Mouse (Mus musculus): Measurements from ENCODE around the gene Ifitm6.
A peak's percentile ranks its signal among the peaks of the same experiment; 100 is the strongest.
"Not testable (repeated sequence)": the region's sequence is repeated elsewhere in the genome, so short reads cannot be mapped to it uniquely, and the experiment has no call there.

Gene Ifitm6

DNA sequence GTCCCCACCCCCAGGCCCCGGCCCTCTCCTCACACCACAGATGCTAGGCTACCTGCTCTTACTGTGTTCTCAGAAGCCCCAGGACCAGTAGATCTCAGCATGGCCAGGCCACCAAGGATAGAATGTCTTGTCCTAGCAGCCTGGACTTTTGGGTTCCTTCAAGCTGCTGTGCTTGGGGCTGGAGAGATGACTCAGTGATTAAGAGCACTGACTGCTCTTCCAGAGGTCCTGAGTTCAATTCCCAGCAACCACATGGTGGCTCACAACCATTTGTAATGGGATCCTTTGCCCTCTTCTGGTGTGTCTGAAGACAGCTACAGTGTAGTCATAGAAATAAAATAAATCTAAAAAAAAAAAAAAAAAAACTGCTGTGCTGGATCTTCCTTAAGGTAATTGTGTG lies at the start of gene Ifitm6:
TSS of gene Ifitm6 (minus strand) at position 101 of the 400 bp plus-strand sequence.
- not testable (repeated sequence) for DNase-seq (ENCODE audit: low read depth, low spot score)

GRCm38 (mm10) chr7:141064576-141064975 lies 46.9 kb upstream of the Ifitm6 start:
- DNase-seq (ENCODE audit: low read depth, low spot score) = no peak

DNA sequence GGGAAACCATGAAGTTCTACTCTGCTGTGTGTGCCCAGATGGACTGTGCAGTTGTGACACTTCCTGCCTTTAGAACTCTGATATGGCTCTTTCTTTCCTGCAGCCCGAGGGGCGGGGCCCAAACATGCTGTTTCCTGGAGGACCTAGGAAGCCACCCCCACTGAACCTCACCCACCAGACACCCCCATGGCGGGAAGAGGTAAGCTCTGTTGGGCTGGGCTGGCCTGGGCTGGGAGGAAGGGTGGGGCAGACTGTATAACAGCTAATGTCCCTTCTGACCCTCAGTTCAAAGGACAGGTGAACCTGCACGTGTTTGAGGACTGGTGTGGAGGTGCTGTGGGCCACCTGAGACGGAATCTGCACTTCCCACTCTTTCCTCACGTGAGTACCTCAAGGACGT lies 46.5 kb upstream of the Ifitm6 start:
- no peak for DNase-seq (ENCODE audit: low read depth, low spot score)

GRCm38 (mm10) chr7:141063353-141063752 lies 45.6 kb upstream of the Ifitm6 start:
- DNase-seq (ENCODE audit: low read depth, low spot score) = no peak

GRCm38 (mm10) chr7:141062525-141062924 lies 44.8 kb upstream of the Ifitm6 start:
- DNase-seq (ENCODE audit: low read depth, low spot score) = no peak

GRCm38 (mm10) chr7:141061269-141061692 lies 43.6 kb upstream of the Ifitm6 start:
- DNase-seq (ENCODE audit: low read depth, low spot score) = no peak

DNA sequence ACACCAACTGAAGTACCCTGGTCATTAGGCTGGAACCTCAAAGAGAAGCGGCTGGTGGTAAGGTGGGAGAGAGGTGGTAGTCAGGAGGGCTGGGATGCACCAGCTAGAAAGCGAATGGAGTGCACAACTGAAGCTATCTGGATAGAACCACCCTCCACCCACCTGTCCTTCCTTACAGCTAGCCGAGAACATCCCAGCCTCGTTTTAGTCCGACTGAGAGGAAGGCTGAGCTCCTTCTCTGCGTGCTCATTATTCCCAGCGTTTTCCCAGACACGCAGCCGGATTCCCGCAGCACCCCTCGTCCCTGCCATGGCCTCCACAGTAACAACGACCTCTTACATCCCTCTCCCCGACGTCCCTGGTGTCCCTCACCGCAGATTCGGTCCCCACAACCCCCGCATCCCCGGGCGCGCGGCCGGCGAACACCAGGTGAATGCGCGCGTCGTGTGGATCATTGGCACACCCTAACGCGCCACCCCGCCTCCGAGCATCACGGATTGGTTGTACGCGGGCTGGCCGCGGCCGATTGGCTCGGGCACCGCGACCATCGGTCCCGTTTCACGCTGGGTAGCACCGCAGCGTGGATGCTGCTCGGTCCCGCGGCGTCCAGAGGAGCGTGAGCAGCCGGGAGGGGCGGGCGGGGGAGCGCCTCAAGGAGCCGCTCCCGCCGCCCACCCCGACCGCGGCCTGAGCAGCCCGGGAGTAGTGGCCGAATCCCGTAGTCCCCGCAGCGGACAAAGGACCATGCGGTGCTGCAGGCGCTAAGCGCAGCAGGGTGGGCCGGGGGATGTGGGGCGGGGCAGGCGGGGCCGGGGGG lies 42.9 kb upstream of the Ifitm6 start, which contains the start of gene B4galnt4:
TSS of gene B4galnt4 (plus strand) at position 679 of the 817 bp plus-strand sequence.
- DNase-seq (ENCODE audit: low read depth, low spot score) = peak; percentile 60

GRCm38 (mm10) chr7:141059929-141060328 lies 42.2 kb upstream of the Ifitm6 start:
- DNase-seq (ENCODE audit: low read depth, low spot score) = no peak

DNA sequence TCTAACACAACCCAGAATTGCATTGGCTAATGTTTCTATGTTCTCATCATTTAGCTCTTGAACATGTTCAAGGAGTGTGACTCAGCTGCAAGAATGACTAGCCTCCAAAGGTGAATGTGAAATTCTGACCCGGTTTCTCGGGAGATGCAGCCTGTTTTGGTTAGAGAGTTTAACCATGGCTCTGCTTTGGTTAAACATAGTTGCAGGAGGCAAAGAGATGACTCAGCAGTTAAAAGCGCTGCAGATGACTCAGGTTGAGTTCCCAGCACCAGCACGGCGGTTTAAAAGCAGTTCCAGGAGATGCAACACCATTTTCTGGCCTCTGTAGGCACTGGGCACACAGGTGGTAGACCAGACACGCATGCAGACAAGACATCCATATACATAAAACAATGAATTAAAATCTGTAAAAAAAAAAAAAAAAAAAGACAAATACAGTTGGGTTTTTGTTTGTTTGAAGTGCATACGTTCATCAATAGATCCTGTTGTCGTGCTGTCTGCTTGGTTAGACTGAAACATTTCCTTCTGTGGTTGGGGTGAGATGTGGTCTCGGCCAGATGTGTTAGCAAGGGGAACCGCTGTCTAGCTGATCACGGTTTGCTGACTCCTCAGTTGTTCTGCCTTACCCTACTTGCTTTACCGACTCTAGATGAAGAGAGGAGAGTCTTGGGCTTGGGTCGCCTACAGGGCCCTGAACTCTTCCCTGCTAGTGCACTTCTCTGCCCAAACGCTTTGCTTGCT lies 41.0 kb upstream of the Ifitm6 start:
- no peak for DNase-seq (ENCODE audit: low read depth, low spot score)

- no peak for DNase-seq (ENCODE audit: low read depth, low spot score)
Measured at GRCm38 (mm10) chr7:141057541-141057940, 39.8 kb upstream of the Ifitm6 start.

DNA sequence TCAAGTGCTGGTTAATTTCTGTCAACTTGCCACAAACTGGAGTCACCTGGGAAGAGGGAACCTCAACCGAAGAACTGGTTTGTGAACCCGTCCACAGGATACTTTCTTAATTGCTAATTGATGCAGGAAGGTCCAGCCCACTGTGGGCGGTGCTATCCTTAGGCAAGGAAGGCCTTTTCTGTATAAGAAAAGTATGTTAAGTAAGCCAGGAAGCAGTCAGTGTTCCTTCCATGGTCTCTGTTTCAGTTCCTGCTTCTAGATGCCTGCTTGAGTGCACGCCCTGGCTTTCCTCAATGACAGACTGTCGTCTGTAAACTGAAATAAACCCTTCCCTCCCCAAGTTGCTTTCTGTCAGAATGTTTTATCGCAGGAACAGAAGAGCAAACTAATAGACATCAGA lies 39.3 kb upstream of the Ifitm6 start:
- no peak for DNase-seq (ENCODE audit: low read depth, low spot score)

DNA sequence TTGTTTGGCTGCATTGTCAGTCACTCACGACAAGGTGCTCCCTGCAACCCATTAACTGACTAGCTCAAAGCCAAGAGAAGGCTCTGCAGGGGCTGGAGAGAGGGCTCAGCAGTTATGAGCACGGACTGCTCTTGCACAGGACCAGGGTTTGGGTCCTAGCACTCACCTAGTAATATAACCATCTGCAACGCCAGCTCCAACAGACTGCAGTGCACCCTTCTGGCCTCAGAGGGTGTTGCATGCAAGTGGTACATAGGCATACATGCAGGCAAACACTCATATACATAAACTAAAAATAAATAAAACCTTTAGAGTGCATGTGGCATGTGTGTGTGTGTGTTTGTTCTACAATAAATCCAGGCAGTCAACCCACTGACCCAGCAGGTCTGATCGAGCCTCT lies 38.1 kb upstream of the Ifitm6 start:
- DNase-seq (ENCODE audit: low read depth, low spot score) = no peak

DNA sequence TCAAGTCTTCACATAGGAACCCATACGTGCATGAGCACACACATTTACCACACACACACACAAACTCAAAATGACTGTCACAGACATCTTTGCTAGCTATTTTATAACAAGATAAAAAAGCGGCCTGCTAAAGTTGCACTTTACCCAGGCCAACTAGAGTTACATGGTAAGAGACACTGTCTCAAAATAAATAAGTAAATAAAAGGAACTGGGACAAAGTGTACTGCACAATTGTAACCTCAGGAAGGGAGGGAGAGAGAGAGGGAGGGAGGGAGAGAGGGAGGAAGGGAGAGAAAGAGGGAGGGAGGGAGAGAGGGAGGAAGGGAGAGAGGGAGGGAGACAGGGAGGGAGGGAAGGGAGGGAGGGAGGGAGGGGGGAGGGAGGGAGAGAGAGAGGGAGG lies 34.7 kb upstream of the Ifitm6 start:
- DNase-seq (ENCODE audit: low read depth, low spot score) = no peak

DNA sequence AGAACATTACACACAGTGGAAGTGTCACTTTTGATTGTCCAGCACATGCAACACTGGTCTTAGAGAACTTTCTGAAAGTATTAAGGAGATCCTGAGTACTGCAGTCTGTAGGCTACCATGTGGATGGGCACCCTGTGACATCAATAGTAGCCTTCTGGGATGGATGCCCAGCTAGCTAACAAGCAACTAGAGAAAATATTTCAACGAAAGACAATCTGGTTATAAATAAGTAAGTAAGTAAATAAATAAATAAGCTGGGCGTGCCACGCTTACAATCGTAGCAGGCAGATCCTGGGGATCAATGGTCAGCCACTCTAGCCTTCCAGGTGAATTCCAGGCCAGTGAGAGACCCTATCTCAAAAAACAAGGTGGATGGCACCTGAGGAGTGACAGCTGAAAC lies 34.3 kb upstream of the Ifitm6 start:
- DNase-seq (ENCODE audit: low read depth, low spot score) = no peak

DNA sequence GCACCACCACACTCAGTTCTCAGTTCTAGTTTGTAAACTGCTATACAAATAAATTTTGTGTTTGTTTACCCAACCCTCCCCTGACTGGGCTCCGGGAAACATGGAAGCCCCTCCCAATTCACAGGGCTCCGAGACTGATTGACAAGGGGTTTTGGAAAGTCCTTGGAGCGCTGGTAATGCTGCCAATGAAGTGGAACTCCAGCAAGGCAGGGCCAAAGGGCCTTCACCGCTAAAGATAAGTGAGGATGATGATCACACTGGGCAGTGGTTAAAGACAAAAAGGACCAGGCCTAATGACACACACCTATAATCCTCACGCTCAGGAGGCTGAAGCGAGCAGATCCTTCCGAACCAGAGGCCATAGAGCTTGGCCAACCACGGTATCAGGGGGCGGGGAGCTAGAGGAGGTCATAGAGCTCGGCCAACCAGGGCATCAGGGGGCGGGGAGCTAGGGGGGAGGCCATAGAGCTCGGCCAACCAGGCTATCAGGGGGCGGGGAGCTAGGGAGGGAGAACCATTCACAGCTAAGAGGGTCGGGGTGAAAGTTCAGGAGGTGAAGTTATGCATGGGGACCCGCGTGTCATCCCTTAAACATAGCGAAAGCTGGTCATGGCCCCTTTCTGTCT lies 33.4 kb upstream of the Ifitm6 start:
- DNase-seq (ENCODE audit: low read depth, low spot score) = peak; percentile 85

DNA sequence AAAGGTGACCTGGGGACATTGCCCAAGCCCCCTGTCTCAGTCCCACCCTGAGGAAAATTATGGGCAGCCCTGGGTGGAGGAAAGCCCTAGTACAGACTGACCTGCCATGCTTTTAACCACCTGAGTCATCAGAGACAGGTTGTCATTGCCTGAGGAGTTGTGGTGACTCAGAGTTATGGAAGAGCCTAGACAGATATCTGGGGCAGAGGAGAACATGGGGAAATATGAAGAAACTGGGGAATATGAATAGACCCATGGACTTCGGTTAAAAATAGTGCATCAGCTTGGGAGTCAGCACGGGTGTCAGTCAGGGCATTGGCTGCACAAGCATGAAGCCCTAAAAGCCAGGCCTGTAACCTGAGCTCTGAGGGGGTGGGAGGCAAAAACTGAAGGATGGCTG lies 31.6 kb upstream of the Ifitm6 start:
- DNase-seq (ENCODE audit: low read depth, low spot score) = no peak

GRCm38 (mm10) chr7:141048226-141049218 lies 30.8 kb upstream of the Ifitm6 start:
- peak; percentile 91 for DNase-seq (ENCODE audit: low read depth, low spot score)

- no peak for DNase-seq (ENCODE audit: low read depth, low spot score)
Measured at GRCm38 (mm10) chr7:141047581-141048225, 30.0 kb upstream of the Ifitm6 start.

DNA sequence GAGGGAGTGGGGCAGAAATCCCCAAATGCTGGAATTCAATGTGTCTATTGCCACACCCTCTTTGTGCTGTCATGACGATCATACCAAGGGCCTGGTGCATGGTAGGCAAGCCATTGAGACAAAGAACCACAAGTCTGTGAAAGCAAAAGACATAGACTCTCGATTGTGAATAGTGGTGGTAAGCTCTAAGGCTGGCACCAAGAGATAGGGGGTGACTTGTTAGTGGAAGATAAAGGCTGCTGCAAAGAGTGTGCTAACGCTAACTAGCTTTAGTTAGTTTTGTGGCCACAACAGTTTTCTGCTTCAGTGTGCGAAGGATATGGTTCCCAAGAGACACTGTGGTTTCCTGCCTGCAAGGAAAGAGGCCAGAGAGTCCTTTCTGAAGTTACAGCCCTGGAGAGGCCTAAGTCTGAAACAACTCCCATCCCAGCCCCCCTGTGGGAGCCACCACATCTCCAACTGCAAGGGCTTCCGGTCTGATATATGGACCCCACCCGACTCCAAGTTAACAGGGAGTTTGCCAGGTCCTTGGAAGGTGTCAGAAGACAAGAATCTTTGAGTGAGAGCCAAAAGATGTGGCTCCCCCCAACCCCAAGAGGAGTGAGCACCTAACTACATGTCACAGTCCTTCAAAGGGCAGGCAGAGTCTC lies 29.3 kb upstream of the Ifitm6 start:
- no peak for DNase-seq (ENCODE audit: low read depth, low spot score)

- DNase-seq (ENCODE audit: low read depth, low spot score) = no peak
Measured at GRCm38 (mm10) chr7:141042539-141042938, 24.8 kb upstream of the Ifitm6 start.
